Mouse (Mus musculus) hindbrain, embryonic 14.5 days (tissue): ENCODE results near the gene Igf2bp1. TPM values are rescaled to one million over a fixed set of nuclear protein-coding genes. Genes with fewer than 3 reads are reported as not detected.
"Not testable (repeated sequence)": the region's sequence is repeated elsewhere in the genome, so short reads cannot be mapped to it uniquely, and the experiment has no call there.

ENCODE experiments used
- ATAC-seq: fragments of 200-750 bp; cut with Nextera tagmentation; 2 replicates; pipeline ENCODE4 v1.8.0; 2017; ENCODE audit warnings: moderate number of reproducible peaks, mild to moderate bottlenecking, moderate TSS enrichment, moderate library complexity; ENCODE audit not compliant: low FRiP score
- DNase-seq: peaks from one replicate; pipeline ENCODE4 v3.0.0-alpha.2; 2015; ENCODE audit warnings: low spot score
- H3K27ac ChIP-seq: fragments of 300-500 bp; sonication (generic); 2 replicates; pipeline ENCODE4 v1.5.1; 2014; ENCODE audit warnings: mild to moderate bottlenecking, moderate library complexity
- H3K27me3 ChIP-seq: fragments of 300-500 bp; sonication (generic); 2 replicates; pipeline ENCODE4 v1.6.1; 2014; ENCODE audit warnings: mild to moderate bottlenecking, low read length, mixed read lengths; ENCODE audit not compliant: control insufficient read depth, insufficient read depth
- H3K36me3 ChIP-seq: fragments of 300-500 bp; sonication (generic); replicated peaks from 2 replicates; pipeline ENCODE4 v1.6.1; 2014; ENCODE audit not compliant: control insufficient read depth, insufficient read depth
- H3K4me1 ChIP-seq: fragments of 300-500 bp; sonication (generic); replicated peaks from 2 replicates; pipeline ENCODE4 v1.6.1; 2014; ENCODE audit warnings: antibody characterized with exemption, low read length, mixed read lengths; ENCODE audit not compliant: control insufficient read depth, insufficient read depth
- H3K4me2 ChIP-seq: fragments of 300-500 bp; sonication (generic); replicated peaks from 2 replicates; pipeline ENCODE4 v1.6.1; 2014; ENCODE audit warnings: mild to moderate bottlenecking, moderate library complexity
- H3K4me3 ChIP-seq: fragments of 300-500 bp; sonication (generic); replicated peaks from 2 replicates; pipeline ENCODE4 v1.5.1; 2014; ENCODE audit warnings: mild to moderate bottlenecking, low read length
- H3K9ac ChIP-seq: fragments of 300-500 bp; sonication (generic); 2 replicates; pipeline ENCODE4 v1.6.1; 2014
- H3K9me3 ChIP-seq: fragments of 300-500 bp; sonication (generic); 2 replicates; pipeline ENCODE4 v1.6.1; 2016; ENCODE audit warnings: low read length; ENCODE audit not compliant: control insufficient read depth
- WGBS: fragments of 180-500 bp; shearing (Covaris S2); extraction: QIAGEN DNeasy Blood & Tissue Kit; methylation state at CpG from one replicate; pipeline ENCODE4 v1.1.7; 2014; 5-methylcytosine and 5-hydroxymethylcytosine counted together
- polyA plus RNA-seq: library from polyadenylated mRNA; unstranded; fragments of >200 nt; fragmentation: Nextera tagmentation; extraction: Ambion mirVana; gene quantifications from 2 replicates; pipeline ENCODE4 v1.2.1, GENCODE M21; 2014

Igf2bp1 gene
- polyA plus RNA-seq, 1 experiment from 2014 or later: 7.0 TPM

- no peak for DNase-seq
- Histone ChIP-seq H3K4me2 (no peak overlapping the region), H3K4me1 (no peaks in the 10 kb centered on the region), H3K36me3 (no peaks in the 10 kb centered on the region), H3K9ac (no peak overlapping the region), H3K27me3 (no peaks in the 10 kb centered on the region), H3K27ac (no peak overlapping the region), H3K9me3 (no peaks in the 10 kb centered on the region), H3K4me3 (no peak overlapping the region)
- no peak for ATAC-seq
- WGBS: 61% methylated on average over 13 of the region's 13 CpGs
These were observed 59.8 kb downstream of the Igf2bp1 start for GRCm38 (mm10) chr11:95945838-95946472.

- DNase-seq: no peak
- 43% methylated on average over 11 of the region's 11 CpGs for WGBS
These were observed 65.8 kb downstream of the Igf2bp1 start for GRCm38 (mm10) chr11:95939828-95940507.

GRCm38 (mm10) chr11:95936409-95936808, 69.3 kb downstream of the Igf2bp1 start:
- Histone ChIP-seq H3K4me2 (no peak overlapping the region), H3K4me1 (no peaks in the 10 kb centered on the region), H3K9me3 (no peaks in the 10 kb centered on the region), H3K36me3 (no peaks in the 10 kb centered on the region), H3K9ac (no peak overlapping the region), H3K4me3 (no peak overlapping the region), H3K27ac (no peak overlapping the region), H3K27me3 (no peaks in the 10 kb centered on the region)
- WGBS: 80% methylated on average over 6 of the region's 6 CpGs
- no peak for DNase-seq
- no peak for ATAC-seq

More at GRCm38 (mm10) chr11:95939828-95940507, 65.8 kb downstream of the Igf2bp1 start:
- Histone ChIP-seq H3K4me3 (no peak overlapping the region), H3K4me2 (no peak overlapping the region), H3K9me3 (no peaks in the 10 kb centered on the region), H3K9ac (no peak overlapping the region), H3K27me3 (no peaks in the 10 kb centered on the region), H3K27ac (no peak overlapping the region), H3K36me3 (no peaks in the 10 kb centered on the region), H3K4me1 (no peaks in the 10 kb centered on the region)
- no peak for ATAC-seq

GRCm38 (mm10) chr11:95932168-95932567, 73.6 kb downstream of the Igf2bp1 start:
- not testable (repeated sequence) for H3K27ac ChIP-seq, H3K36me3 ChIP-seq, H3K4me1 ChIP-seq, H3K4me3 ChIP-seq, H3K27me3 ChIP-seq, H3K9ac ChIP-seq, H3K9me3 ChIP-seq, H3K4me2 ChIP-seq, DNase-seq, ATAC-seq
- WGBS: 92% methylated on average over 8 of the region's 10 CpGs

DNA sequence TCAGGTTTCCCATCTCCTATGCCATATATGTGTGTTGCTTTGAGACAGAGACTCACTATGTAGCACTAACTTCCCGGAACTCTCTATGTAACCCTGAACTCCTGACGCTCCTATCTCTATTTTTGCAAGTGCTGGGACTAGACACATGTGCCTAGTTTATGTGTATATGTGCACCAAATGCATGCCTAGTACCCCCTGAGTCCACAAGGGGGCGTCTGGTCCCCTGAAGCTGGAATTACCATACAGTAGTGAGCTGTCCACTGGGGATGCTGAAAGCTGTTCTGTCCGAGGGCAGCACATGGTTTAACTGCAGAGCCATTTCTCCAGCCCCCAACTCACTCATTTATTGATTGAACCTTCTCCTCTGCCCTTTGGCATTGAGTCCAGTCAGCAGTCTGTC, 79.3 kb downstream of the Igf2bp1 start:
- Histone ChIP-seq H3K4me2 (no peak overlapping the region), H3K4me1 (no peaks in the 10 kb centered on the region), H3K27ac (no peak overlapping the region), H3K9me3 (0 out of 2 replicates have a peak, but pooled peaks cover 6% of the 10 kb centered on the region), H3K36me3 (no peaks in the 10 kb centered on the region), H3K27me3 (peaks cover 20% of the 10 kb centered on the region), H3K9ac (no peak overlapping the region), H3K4me3 (no peak overlapping the region)
- no peak for ATAC-seq
- WGBS: 76% methylated on average over 4 of the region's 4 CpGs
- DNase-seq: no peak

GRCm38 (mm10) chr11:95925976-95926375, 79.8 kb downstream of the Igf2bp1 start:
- 90% methylated on average over 5 of the region's 5 CpGs for WGBS
- H3K9ac ChIP-seq: no peak overlapping the region
- H3K27ac ChIP-seq: no peak overlapping the region
- H3K9me3 ChIP-seq: 0 out of 2 replicates have a peak, but pooled peaks cover 6% of the 10 kb centered on the region
- DNase-seq (no peak), ATAC-seq (no peak)
- peaks cover 20% of the 10 kb centered on the region for H3K27me3 ChIP-seq
- H3K4me3 ChIP-seq: no peak overlapping the region
- no peaks in the 10 kb centered on the region for H3K36me3 ChIP-seq
- H3K4me1 ChIP-seq: no peaks in the 10 kb centered on the region
- no peak overlapping the region for H3K4me2 ChIP-seq

DNA sequence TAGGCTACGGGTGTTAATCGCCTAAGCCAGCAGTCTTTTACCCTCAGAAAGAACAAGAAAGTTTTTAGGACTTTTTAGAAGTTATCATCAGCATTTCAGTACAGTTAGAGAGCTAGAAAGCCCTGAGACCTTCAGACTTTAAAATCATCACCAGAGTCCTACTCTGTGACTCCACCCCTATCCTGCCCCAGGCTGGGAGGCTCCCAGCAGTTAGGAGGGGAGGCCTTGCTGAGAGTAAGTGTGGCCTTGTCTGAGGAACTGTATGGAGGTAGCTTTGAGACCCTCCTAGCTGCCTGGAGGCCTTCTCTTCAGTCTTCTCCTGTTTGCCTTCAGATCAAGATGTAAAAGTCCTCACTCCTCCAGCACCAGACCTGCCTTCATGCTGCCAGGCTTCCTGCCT, 81.5 kb downstream of the Igf2bp1 start:
- ATAC-seq (no peak), DNase-seq (no peak)
- WGBS: 12% methylated on average over 2 of the region's 2 CpGs
- 0 out of 2 replicates have a peak, but pooled peaks cover 6% of the 10 kb centered on the region for H3K9me3 ChIP-seq
- H3K27ac ChIP-seq: no peak overlapping the region
- no peaks in the 10 kb centered on the region for H3K4me1 ChIP-seq
- H3K9ac ChIP-seq: no peak overlapping the region
- H3K27me3 ChIP-seq: peaks cover 26% of the 10 kb centered on the region
- no peak overlapping the region for H3K4me2 ChIP-seq
- no peak overlapping the region for H3K4me3 ChIP-seq
- H3K36me3 ChIP-seq: no peaks in the 10 kb centered on the region

DNA sequence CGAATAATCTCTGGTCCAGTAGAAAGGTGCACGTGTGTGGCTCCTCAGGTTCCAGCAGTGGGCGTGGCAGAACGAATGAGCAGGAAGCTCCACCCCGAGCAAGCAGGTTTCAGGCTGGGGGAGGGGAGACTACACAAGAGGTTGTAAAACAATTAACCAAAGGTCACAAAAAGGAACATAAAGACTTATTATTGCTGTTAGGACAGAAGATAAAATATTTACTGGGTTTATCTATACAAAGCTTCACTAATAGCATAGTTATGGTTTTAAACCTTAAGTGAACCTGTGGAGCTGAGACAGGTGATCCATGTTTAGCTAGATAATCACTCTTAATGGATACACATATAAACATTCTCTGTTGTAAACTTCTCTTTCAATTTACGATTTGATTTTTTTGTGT, 82.3 kb downstream of the Igf2bp1 start:
- not testable (repeated sequence) for H3K4me1 ChIP-seq, H3K9ac ChIP-seq, DNase-seq, H3K4me2 ChIP-seq, ATAC-seq, H3K9me3 ChIP-seq, H3K27ac ChIP-seq, H3K36me3 ChIP-seq, H3K4me3 ChIP-seq
- 2% methylated on average over 3 of the region's 6 CpGs for WGBS
- peaks cover 31% of the 10 kb centered on the region for H3K27me3 ChIP-seq

DNA sequence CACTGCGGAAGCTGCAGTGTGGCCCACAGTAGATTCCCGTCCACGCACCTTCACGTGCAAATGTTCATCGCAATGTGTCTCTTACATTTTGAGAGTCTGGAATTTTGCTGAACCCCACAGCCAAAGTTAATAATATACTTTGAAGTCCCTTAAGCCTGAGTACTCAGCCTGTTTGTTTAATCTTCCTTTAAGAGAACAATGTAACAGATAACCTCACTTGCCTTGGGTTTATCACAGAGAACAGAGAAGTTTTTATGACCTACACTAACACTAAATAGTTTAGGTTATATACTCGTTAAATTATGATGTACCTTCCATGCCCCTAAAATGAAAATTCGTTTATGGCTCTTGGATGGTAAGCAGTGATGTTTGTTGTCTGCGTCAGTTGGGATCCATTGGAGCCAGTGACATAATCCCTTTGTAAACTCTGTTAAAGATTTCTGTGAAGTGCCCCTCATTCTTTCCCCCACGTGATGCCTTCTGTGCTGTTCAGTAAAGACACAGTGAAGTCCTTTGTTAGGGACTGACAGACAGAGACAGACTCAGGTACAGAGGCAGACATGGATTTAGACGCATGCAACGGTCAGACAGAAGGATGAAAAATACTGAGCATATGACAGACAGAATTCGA, 83.6 kb downstream of the Igf2bp1 start:
- Histone ChIP-seq H3K4me1 (no peaks in the 10 kb centered on the region), H3K4me2 (no peak overlapping the region), H3K4me3 (no peak overlapping the region), H3K27ac (no peak overlapping the region), H3K36me3 (no peaks in the 10 kb centered on the region), H3K9ac (no peak overlapping the region), H3K27me3 (peaks cover 44% of the 10 kb centered on the region), H3K9me3 (no peaks in the 10 kb centered on the region)
- 60% methylated on average over 12 of the region's 12 CpGs for WGBS
- no peak for DNase-seq
- ATAC-seq: no peak
